Comparison of ENCODE assay signal across 27 mouse cellular contexts in genomic region chr5:104405051-104405450, GRCm38 (mm10). TPM values are rescaled to one million over a fixed set of nuclear protein-coding genes. Genes with fewer than 3 reads are reported as not detected.
DNase-seq lines count a peak whose midpoint lies in the region; ATAC-seq and TF ChIP-seq lines count a peak whose summit lies in the region.
"Had no signal": no experiment of that assay in that cellular context is flagged by ENCODE, and none has a peak within 500 bp of the region (broad histone marks: within the 10 kb centered on the region; RNA-seq: fewer than 3 reads in every experiment).

No protein-coding gene starts in this region.

- no peak for ATAC-seq in embryonic facial prominence, embryonic 13.5 days (ENCODE audit: insufficient number of reproducible peaks, insufficient read depth, low FRiP score, low TSS enrichment, low read depth)
- ATAC-seq in embryonic facial prominence, embryonic 15.5 days (ENCODE audit: insufficient number of reproducible peaks, low FRiP score, low TSS enrichment, low read depth): 0 out of 2 replicates have a peak, but pooled peaks have one; percentile 12
- ATAC-seq: activated CD4-positive, CD25-positive, alpha-beta regulatory T cell, adult 4 months; CD4-positive, CD25-positive, alpha-beta regulatory T cell, adult 4 months; forebrain, embryonic 14.5 days; hindbrain, postnatal 0 days; inflammation-experienced regulatory T-cells, adult 6 months; intestine, embryonic 16.5 days had no signal

- 24% methylated on average over 3 of the region's 3 CpGs for WGBS in embryonic facial prominence, embryonic 13.5 days
- 21% methylated on average over 3 of the region's 3 CpGs for WGBS in embryonic facial prominence, embryonic 15.5 days

- no peaks in the 10 kb centered on the region for H3K27me3 ChIP-seq in embryonic facial prominence, embryonic 13.5 days
- no peaks in the 10 kb centered on the region for H3K27me3 ChIP-seq in embryonic facial prominence, embryonic 15.5 days
- H3K27me3 ChIP-seq: heart, embryonic 13.5 days had no signal

- no peaks in the 10 kb centered on the region for H3K36me3 ChIP-seq in embryonic facial prominence, embryonic 13.5 days
- H3K36me3 ChIP-seq in embryonic facial prominence, embryonic 15.5 days: no peaks in the 10 kb centered on the region
- H3K36me3 ChIP-seq: forebrain, embryonic 10.5 days; heart, embryonic 10.5 days; heart, embryonic 13.5 days had no signal

- TF ChIP-seq CTCF in layer of hippocampus, adult 2 months (conservative IDR thresholded peaks at IDR 0.05): no peak

- no peak overlapping the region for H3K4me3 ChIP-seq in layer of hippocampus, adult 2 months
- H3K4me3 ChIP-seq in embryonic facial prominence, embryonic 13.5 days: no peak overlapping the region
- no peak overlapping the region for H3K4me3 ChIP-seq in embryonic facial prominence, embryonic 15.5 days (replicated peaks)
- H3K4me3 ChIP-seq: forebrain, embryonic 10.5 days; heart, embryonic 10.5 days; heart, embryonic 13.5 days had no signal

- no peak overlapping the region for H3K4me2 ChIP-seq in embryonic facial prominence, embryonic 13.5 days
- no peak overlapping the region for H3K4me2 ChIP-seq in embryonic facial prominence, embryonic 15.5 days (replicated peaks)
- H3K4me2 ChIP-seq: heart, embryonic 13.5 days; hindbrain, embryonic 14.5 days had no signal

- H3K4me1 ChIP-seq in embryonic facial prominence, embryonic 13.5 days: peaks cover 46% of the 10 kb centered on the region
- peaks cover 41% of the 10 kb centered on the region for H3K4me1 ChIP-seq in embryonic facial prominence, embryonic 15.5 days
- H3K4me1 ChIP-seq: heart, embryonic 13.5 days had no signal

- H3K27ac ChIP-seq in layer of hippocampus, adult 2 months: peak overlapping the region; percentile 77
- 0 out of 2 replicates have a peak overlapping the region, but pooled peaks have one; percentile 48 for H3K27ac ChIP-seq in embryonic facial prominence, embryonic 13.5 days
- 0 out of 2 replicates have a peak overlapping the region, but pooled peaks have one; percentile 0 for H3K27ac ChIP-seq in embryonic facial prominence, embryonic 15.5 days (replicated peaks)
- H3K27ac ChIP-seq: forebrain, embryonic 10.5 days; heart, embryonic 10.5 days; heart, embryonic 13.5 days; hindbrain, embryonic 14.5 days; hindbrain, postnatal 0 days had no signal

- H3K9ac ChIP-seq in embryonic facial prominence, embryonic 13.5 days: no peak overlapping the region
- no peak overlapping the region for H3K9ac ChIP-seq in embryonic facial prominence, embryonic 15.5 days
- H3K9ac ChIP-seq: heart, embryonic 13.5 days; hindbrain, embryonic 14.5 days had no signal

- peak in 1 of 2 experiments; percentile 7 for DNase-seq in layer of hippocampus, adult 2 months (ENCODE audit: low spot score in 2 of 2)
- no peak for DNase-seq in layer of hippocampus, adult 8-10 months (ENCODE audit: low spot score in 2 of 2)
- DNase-seq in spleen, adult 12 weeks (ENCODE audit: low spot score): no peak
- no peak for DNase-seq in heart, adult 9 months (ENCODE audit: low spot score in 2 of 2)
- DNase-seq: adrenal gland, adult 8-10 months; adrenal gland, postnatal 25 days; cerebellum, adult 11-12 months; cerebellum, adult 8-10 months; cerebellum, postnatal 10 days; cerebellum, postnatal 36 days; gastrocnemius, postnatal 25 days; heart, adult 18-20 months; heart, postnatal 14 days; heart, postnatal 4 days had no signal

- H3K9me3 ChIP-seq in embryonic facial prominence, embryonic 13.5 days: no peaks in the 10 kb centered on the region
- no peaks in the 10 kb centered on the region for H3K9me3 ChIP-seq in embryonic facial prominence, embryonic 15.5 days (replicated peaks)
- H3K9me3 ChIP-seq: forebrain, embryonic 10.5 days; heart, embryonic 10.5 days; heart, embryonic 13.5 days had no signal

RNA-seq across cellular contexts. Expression of gene Spp1, which starts 29.9 kb away (rescaled TPM):
- total RNA-seq in layer of hippocampus, adult 2 months (2021): 1 to 10 TPM; 3.7 to 3.8 TPM
- total RNA-seq in layer of hippocampus, adult 8-10 months (2022): 10 to 100 TPM in 2 of 4 experiments, 1 to 10 TPM in 2; 8.6 to 18.2 (median 10.9) TPM
- polyA plus RNA-seq in embryonic facial prominence, embryonic 13.5 days (2015; fragmentation: Nextera tagmentation; extraction: Ambion mirVana): 6.1 and 9.8 TPM in 2 replicates
- polyA plus RNA-seq in embryonic facial prominence, embryonic 15.5 days (2015; fragmentation: Nextera tagmentation; extraction: Ambion mirVana): 431 and 448 TPM in 2 replicates

RNA-seq across cellular contexts. Expression of gene Pkd2, which starts 54.2 kb away (rescaled TPM):
- 10 to 100 TPM; 33.2 to 38.8 TPM for total RNA-seq in layer of hippocampus, adult 2 months (2021)
- total RNA-seq in layer of hippocampus, adult 8-10 months (2022): 10 to 100 TPM; 33.5 to 37.6 (median 36.3) TPM
- 20.2 and 22.4 TPM in 2 replicates for polyA plus RNA-seq in embryonic facial prominence, embryonic 13.5 days (2015; fragmentation: Nextera tagmentation; extraction: Ambion mirVana)
- 18.4 and 19.9 TPM in 2 replicates for polyA plus RNA-seq in embryonic facial prominence, embryonic 15.5 days (2015; fragmentation: Nextera tagmentation; extraction: Ambion mirVana)
- total RNA-seq: MEL had no signal

Comparison
In these comparisons a context has a peak if more than half of its experiments do, and no peak if none do; other contexts are left out.
1. H3K27ac ChIP-seq: peak in every context shown above with its lines; median percentile 77 in layer of hippocampus, adult 2 months; 48 in embryonic facial prominence, embryonic 13.5 days; 0 in embryonic facial prominence, embryonic 15.5 days.